Mouse (Mus musculus): Measurements from ENCODE around the gene Wdr4.

Wdr4 gene

DNA sequence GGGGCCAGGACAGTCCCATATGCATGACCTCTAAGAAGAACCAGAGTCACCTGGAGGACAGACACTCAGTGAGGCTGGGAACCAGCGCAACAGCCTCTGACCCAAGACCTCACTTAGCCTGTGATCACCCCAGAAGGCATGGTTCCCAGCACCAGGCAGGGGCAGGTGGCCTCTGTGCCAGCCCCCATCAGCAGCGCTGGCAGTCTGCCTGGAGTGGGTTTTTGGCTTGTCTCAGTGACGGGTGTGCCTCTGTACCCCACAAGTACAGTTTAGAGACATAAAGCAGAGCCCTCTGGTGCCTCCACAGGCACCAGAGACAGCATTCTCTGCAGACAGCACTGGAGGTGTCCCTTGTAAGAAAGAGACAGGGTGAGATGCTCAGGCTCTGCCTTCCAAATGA lies 69.6 kb downstream of the Wdr4 start:
- in situ Hi-C loops (cut with MboI, MseI), result loop anchor here (10.0 kb wide), 1 partner anchor 465 kb away; no protein-coding TSS in a partner anchor

DNA sequence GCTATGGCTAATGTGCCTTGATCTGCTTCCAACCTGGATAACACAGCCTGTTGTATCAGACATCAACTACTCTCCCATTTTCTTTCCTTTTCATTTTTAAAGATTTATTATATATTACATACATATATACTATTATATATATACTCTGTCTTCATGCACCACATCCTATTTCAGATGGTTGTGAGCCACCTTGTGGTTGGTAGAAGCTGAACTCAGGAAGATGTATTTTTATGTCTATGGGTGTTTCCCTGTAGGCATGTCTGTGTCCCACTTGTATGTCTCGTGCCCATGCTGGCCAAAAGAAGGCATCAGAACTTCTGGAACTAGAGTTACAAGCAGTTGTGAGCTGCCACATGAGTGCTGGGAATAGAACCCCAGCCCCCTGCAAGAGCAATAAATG lies 71.3 kb downstream of the Wdr4 start:
- in situ Hi-C loops (cut with MboI, MseI), result no loop called here

- in situ Hi-C loops (cut with MboI, MseI), result no loop called here
Observed at GRCm38 (mm10) chr17:31447766-31448165, 72.0 kb downstream of the Wdr4 start.

GRCm38 (mm10) chr17:31445061-31445731 lies 74.6 kb downstream of the Wdr4 start:
- in situ Hi-C loops (cut with MboI, MseI), result no loop called here
